Mouse (Mus musculus) midbrain, embryonic 15.5 days (tissue): Measurements from ENCODE around the gene Vps37b. TPM values are rescaled to one million over a fixed set of nuclear protein-coding genes. Genes with fewer than 3 reads are reported as not detected.

Experiments used
- ATAC-seq: fragments of 200-750 bp; cut with Nextera tagmentation; replicated peaks from 2 replicates; pipeline ENCODE4 v1.8.0; 2017; ENCODE audit warnings: moderate TSS enrichment
- H3K27ac ChIP-seq: fragments of 300-500 bp; sonication (generic); 2 replicates; pipeline ENCODE4 v1.5.1; 2015; ENCODE audit warnings: mild to moderate bottlenecking, inconsistent platforms
- H3K27me3 ChIP-seq: fragments of 300-500 bp; sonication (generic); replicated peaks from 2 replicates; pipeline ENCODE4 v1.6.1; 2015; ENCODE audit warnings: inconsistent platforms
- H3K36me3 ChIP-seq: fragments of 300-500 bp; sonication (generic); replicated peaks from 2 replicates; pipeline ENCODE4 v1.6.1; 2015; ENCODE audit warnings: inconsistent platforms
- H3K4me1 ChIP-seq: fragments of 300-500 bp; sonication (generic); 2 replicates; pipeline ENCODE4 v1.6.1; 2015; ENCODE audit warnings: inconsistent platforms
- H3K4me2 ChIP-seq: fragments of 300-500 bp; sonication (generic); 2 replicates; pipeline ENCODE4 v1.6.1; 2015; ENCODE audit warnings: inconsistent platforms, mild to moderate bottlenecking, moderate library complexity
- H3K4me3 ChIP-seq: fragments of 300-500 bp; sonication (generic); 2 replicates; pipeline ENCODE4 v1.5.1; 2015; ENCODE audit warnings: mild to moderate bottlenecking, inconsistent platforms
- H3K9ac ChIP-seq: fragments of 300-500 bp; sonication (generic); 2 replicates; pipeline ENCODE4 v1.6.1; 2015; ENCODE audit warnings: mild to moderate bottlenecking, inconsistent platforms
- H3K9me3 ChIP-seq: fragments of 300-500 bp; sonication (generic); 2 replicates; pipeline ENCODE4 v1.6.1; 2016; ENCODE audit warnings: inconsistent platforms
- WGBS: fragments of 180-500 bp; shearing (Covaris S2); methylation state at CpG from one replicate; pipeline ENCODE4 v1.1.7; 2015; ENCODE audit warnings: mixed read lengths; 5-methylcytosine and 5-hydroxymethylcytosine counted together
- polyA plus RNA-seq: library from polyadenylated mRNA; unstranded; fragments of >200 nt; fragmentation: Nextera tagmentation; extraction: Ambion mirVana; gene quantifications from 2 replicates; pipeline ENCODE4 v1.2.1, GENCODE M21; 2015

The Vps37b gene
- polyA plus RNA-seq, 1 experiment from 2014 or later: 66.7 TPM

DNA sequence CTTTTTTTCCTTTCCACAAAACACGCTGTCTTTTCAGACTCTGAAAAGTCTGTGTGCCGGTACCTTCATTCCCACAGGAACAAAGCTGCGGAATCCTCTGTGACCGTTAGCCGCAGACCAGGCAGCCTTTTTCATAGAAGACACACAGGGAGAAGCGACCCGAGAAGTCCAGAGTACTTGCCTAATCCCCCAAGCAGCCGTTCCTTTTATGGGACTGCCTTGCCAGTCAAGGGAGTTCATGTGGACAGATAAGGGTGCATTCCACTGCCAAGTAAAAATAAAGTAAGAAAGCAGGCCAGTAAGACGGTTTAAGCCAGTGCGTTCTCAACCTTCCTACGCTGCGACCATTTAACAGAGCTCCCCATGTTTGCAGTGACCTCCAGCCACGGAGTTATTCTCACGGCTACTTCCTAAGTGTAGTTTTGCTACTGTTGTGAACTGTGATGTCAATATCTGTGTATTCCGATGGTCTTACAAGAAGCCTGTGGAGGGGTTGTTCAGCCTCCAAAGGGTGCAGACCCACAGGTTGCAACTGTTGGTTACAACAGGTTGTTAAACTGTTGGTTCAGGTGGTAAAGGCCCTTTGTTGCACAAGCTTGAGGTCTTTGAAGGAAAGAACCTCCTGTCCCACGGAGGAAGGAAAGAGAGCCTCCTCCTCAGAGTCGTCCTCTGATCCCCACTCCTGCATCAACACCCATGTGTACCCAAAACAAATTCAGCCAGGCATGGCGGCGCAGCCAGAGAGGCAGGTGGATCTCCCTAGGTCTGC, 4.2 kb downstream of the Vps37b start:
- Histone ChIP-seq H3K27me3 (no peaks in the 10 kb centered on the region), H3K4me3 (no peak overlapping the region), H3K4me2 (peak overlapping the region; percentile 66), H3K27ac (peak overlapping the region; percentile 41), H3K4me1 (peaks cover 73% of the 10 kb centered on the region), H3K9ac (no peak overlapping the region), H3K9me3 (no peaks in the 10 kb centered on the region), H3K36me3 (no peaks in the 10 kb centered on the region)
- WGBS: 36% methylated on average over 19 of the region's 19 CpGs
- ATAC-seq: no peak

DNA sequence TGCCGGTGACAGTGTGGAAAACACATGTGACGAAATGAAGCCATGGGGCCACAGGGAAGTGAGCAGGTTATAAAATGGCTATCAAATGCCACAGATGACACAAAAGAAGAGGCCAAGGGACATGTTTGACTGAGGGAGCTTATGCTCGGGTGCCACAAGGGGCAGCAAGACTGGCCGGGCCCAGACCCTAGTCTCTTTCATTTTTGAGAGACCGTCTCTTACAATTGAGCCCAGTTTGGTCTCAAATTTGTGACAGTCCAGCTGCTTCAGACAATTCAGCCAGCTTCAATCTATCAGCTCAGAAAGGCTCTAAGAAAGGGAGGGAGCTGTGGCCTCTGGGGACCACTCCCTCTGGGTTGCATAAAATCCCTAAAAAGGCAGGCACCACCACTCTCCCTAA, 5.5 kb downstream of the Vps37b start:
- Histone ChIP-seq H3K4me1 (peaks cover 73% of the 10 kb centered on the region), H3K4me2 (no peak overlapping the region), H3K4me3 (no peak overlapping the region), H3K36me3 (no peaks in the 10 kb centered on the region), H3K9me3 (no peaks in the 10 kb centered on the region), H3K27ac (no peak overlapping the region), H3K27me3 (no peaks in the 10 kb centered on the region), H3K9ac (no peak overlapping the region)
- ATAC-seq: no peak
- 70% methylated on average over 5 of the region's 5 CpGs for WGBS

DNA sequence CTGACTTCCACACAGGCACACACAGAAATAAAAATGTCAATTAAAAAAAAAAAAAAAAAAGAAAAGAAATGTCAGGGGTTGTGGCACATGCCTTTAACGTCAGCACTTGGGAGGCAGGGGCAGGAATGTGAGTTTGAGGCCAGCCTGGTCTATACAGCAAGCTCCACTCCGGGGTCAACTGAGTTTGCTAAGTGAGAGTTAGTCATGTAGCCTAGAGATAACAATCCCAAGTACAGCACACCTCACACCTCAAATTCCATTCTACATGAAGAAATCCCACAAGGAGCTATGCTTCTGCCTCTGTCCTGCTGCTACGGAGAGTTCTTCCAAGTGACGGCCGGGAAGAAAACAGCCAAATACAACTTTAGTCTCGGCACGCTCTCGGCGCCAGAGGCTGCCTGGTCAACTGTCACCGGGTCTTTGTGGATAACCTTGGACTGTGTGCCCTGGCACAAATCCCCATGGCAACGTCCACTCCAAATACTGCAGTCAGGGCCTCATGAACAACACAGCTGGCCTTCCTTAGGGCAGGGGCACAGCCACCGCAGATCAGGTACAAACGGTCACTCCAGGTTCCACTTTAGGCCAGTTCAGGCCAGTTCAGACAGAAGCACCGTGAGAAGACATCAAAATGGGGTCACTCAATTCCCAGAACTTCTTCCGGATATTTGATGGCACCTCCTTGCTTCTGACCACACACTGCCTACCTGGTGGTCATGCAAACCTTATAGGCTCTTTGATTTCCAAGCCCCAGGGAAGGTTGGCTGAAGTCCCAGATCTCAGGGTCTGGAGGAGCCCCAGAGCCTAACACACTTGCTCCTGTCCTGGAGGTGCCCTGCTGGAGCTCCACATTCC, 6.3 kb downstream of the Vps37b start:
- Histone ChIP-seq H3K9me3 (no peaks in the 10 kb centered on the region), H3K36me3 (no peaks in the 10 kb centered on the region; the same call in 1 of the 2 replicates), H3K4me1 (peaks cover 73% of the 10 kb centered on the region), H3K4me2 (no peak overlapping the region), H3K4me3 (no peak overlapping the region), H3K9ac (no peak overlapping the region), H3K27me3 (no peaks in the 10 kb centered on the region), H3K27ac (peak overlapping the region; percentile 39; the same call in 1 of the 2 replicates)
- WGBS: 80% methylated on average over 15 of the region's 15 CpGs
- ATAC-seq: no peak

DNA sequence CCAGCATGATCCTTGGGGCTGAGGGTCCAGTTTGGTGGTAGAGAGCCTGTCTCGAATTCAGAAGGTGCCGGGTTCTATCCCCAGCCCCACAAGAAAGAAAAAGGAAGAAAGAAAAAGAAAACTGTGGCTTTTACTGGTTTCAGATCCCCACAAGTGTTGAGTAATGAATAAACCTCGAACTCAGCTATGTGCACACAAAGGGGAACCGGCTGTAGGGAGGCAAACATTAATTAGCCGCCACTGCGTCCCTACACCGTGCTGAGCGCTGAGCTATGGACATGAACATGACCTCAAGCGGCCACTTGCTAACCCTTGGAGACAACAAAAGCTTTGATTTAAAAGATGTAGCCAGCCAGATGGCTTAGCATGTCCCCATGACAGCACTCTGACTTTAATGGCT, 6.9 kb downstream of the Vps37b start:
- Histone ChIP-seq H3K36me3 (no peaks in the 10 kb centered on the region; the same call in 1 of the 2 replicates), H3K4me2 (0 out of 2 replicates have a peak overlapping the region, but pooled peaks have one; percentile 2), H3K9ac (no peak overlapping the region), H3K9me3 (no peaks in the 10 kb centered on the region), H3K4me3 (no peak overlapping the region), H3K4me1 (peaks cover 68% of the 10 kb centered on the region), H3K27me3 (no peaks in the 10 kb centered on the region), H3K27ac (peak overlapping the region; percentile 39)
- no peak for ATAC-seq
- WGBS: 35% methylated on average over 9 of the region's 9 CpGs

DNA sequence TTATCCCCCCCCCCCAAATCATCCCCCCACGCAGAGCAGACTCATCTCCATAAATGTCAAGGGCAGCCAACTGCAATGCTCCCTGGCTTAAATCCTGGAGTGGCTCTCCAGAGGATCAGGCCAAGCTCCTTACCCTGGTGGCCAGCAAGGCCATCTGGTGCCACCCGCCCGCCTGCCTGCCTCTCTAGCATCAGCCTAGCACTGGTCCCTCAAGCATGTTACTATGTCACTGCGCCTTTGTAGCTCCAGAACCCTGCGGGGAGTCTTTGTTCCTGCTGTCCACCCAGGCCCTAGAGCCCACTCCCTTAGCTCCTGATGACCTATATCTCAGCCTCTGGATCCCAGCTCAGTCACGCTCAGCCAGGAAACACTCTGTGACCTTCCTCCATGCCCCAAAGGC, 7.4 kb downstream of the Vps37b start:
- Histone ChIP-seq H3K9ac (no peak overlapping the region), H3K4me2 (peak overlapping the region; percentile 2; the same call in 1 of the 2 replicates), H3K4me3 (no peak overlapping the region), H3K27ac (peak overlapping the region; percentile 39), H3K4me1 (peaks cover 67% of the 10 kb centered on the region), H3K36me3 (no peaks in the 10 kb centered on the region; the same call in 1 of the 2 replicates), H3K27me3 (no peaks in the 10 kb centered on the region), H3K9me3 (no peaks in the 10 kb centered on the region)
- no peak for ATAC-seq
- 33% methylated on average over 6 of the region's 6 CpGs for WGBS

DNA sequence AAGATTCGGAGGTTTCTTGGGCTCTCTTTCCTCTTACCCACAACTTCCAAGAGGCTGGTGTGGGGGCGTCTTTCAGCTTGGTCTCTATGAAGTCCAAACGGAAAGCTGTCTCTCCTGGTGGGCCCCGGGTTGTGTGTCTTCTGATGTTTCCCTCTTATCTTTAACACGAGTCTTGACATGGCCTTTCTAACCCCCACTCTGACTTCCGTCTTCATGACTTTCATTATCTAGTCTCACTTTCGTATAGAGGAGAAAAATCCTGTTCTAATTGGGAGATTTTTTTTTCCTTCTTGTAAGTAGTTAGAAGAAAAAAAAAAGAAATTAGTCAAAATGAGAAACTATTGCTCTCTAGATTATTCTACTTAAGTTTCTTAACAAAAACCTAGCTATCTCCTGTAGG, 9.7 kb downstream of the Vps37b start:
- Histone ChIP-seq H3K9ac (no peak overlapping the region), H3K27ac (no peak overlapping the region), H3K4me3 (no peak overlapping the region), H3K27me3 (no peaks in the 10 kb centered on the region), H3K9me3 (no peaks in the 10 kb centered on the region), H3K4me2 (no peak overlapping the region), H3K4me1 (peaks cover 66% of the 10 kb centered on the region), H3K36me3 (no peaks in the 10 kb centered on the region; the same call in 1 of the 2 replicates)
- ATAC-seq: no peak
- WGBS: 80% methylated on average over 7 of the region's 7 CpGs

DNA sequence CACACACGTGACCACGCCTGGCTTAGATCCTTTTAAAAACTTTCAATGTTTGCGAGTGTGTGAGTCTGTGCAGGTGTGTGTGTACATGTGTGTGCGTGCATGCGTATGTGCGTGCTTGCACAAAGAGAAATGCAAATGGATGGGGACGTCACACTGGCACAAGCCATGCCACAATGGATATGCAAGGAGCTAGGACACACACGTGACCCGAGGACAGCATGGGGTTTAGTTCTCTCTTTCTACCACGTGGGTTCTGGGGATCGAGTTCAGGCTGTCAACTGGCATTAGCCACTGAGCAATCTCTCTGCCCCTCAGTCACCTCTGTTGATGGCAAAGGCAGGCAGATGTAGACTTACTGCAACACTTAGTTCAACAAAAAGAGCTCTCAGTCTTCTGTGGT, 10.4 kb downstream of the Vps37b start:
- Histone ChIP-seq H3K9me3 (no peaks in the 10 kb centered on the region), H3K9ac (no peak overlapping the region), H3K36me3 (no peaks in the 10 kb centered on the region; the same call in 1 of the 2 replicates), H3K4me1 (peaks cover 67% of the 10 kb centered on the region), H3K4me2 (no peak overlapping the region), H3K27me3 (no peaks in the 10 kb centered on the region), H3K4me3 (no peak overlapping the region), H3K27ac (no peak overlapping the region)
- 71% methylated on average over 11 of the region's 11 CpGs for WGBS
- no peak for ATAC-seq

DNA sequence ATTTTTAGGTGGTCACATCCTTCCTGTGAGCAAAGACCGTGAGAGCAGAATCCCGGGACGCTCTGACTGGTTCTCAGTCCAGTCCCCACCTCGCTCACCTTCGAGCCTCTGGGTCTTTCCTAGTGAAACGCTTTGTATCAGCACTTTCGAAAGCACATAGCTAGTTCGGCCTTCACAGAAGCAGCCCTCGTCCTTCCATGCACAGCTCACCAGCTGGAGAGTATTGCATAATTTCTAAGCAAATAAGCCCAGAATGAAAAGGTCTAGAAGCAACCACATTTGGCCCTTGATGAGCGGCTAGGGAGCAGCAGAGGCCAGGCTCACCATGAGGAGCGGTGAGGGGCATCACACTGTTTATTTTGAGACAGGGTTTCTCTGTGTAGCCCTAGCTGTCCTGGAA, 10.9 kb downstream of the Vps37b start:
- 88% methylated on average over 11 of the region's 11 CpGs for WGBS
- H3K4me3 ChIP-seq: no peak overlapping the region
- no peaks in the 10 kb centered on the region for H3K27me3 ChIP-seq
- H3K9me3 ChIP-seq: no peaks in the 10 kb centered on the region
- H3K4me1 ChIP-seq: peaks cover 64% of the 10 kb centered on the region
- H3K9ac ChIP-seq: no peak overlapping the region
- H3K27ac ChIP-seq: no peak overlapping the region
- no peaks in the 10 kb centered on the region; the same call in 1 of the 2 replicates for H3K36me3 ChIP-seq
- H3K4me2 ChIP-seq: no peak overlapping the region
- no peak for ATAC-seq

DNA sequence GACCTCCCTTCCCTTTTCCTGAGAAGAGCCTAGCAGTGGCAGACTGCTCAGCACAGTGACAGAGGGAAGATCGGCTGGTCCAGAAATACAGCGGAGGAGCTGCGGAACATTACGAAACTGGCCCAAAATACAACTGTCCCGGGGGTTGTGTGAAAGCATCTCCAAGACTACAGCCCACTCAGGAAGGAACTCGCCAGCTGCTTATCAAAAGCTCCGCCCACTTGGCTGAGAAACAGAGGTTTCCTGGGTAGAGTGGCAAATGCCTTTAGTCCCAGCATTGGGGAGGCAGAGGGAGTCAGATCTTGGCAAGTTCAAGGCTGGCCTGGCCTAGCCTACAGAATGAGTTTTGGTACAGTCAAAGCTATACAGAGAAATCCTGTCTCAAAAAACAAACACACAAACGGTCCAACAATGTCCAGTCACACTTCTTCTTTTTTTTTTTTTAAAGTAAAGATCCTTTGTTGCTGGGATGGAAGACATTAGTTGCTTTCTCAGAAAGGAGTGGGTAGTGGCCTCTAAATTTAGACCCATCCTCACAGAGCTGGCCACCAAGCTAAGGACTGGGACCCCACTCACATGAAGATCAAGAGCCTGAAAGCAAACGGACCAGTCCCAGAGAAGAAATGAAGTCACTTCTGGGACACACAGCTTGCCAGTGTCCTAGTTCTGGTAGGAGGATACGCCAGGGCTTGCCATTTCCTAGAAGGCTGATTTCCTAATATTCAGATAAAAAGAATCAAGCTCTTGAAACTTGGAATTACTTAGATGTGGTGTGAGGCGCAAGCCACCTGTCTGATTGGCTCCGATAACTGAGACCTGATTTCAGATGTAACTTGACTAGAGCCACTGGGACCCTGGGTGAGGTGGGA, 12.5 kb downstream of the Vps37b start:
- Histone ChIP-seq H3K4me3 (no peak overlapping the region), H3K9me3 (no peaks in the 10 kb centered on the region), H3K36me3 (no peaks in the 10 kb centered on the region; the same call in 1 of the 2 replicates), H3K27me3 (no peaks in the 10 kb centered on the region), H3K4me2 (no peak overlapping the region), H3K9ac (no peak overlapping the region), H3K27ac (peak overlapping the region; percentile 7; the same call in 1 of the 2 replicates), H3K4me1 (peaks cover 54% of the 10 kb centered on the region)
- 70% methylated on average over 12 of the region's 12 CpGs for WGBS
- ATAC-seq: peak; percentile 43

DNA sequence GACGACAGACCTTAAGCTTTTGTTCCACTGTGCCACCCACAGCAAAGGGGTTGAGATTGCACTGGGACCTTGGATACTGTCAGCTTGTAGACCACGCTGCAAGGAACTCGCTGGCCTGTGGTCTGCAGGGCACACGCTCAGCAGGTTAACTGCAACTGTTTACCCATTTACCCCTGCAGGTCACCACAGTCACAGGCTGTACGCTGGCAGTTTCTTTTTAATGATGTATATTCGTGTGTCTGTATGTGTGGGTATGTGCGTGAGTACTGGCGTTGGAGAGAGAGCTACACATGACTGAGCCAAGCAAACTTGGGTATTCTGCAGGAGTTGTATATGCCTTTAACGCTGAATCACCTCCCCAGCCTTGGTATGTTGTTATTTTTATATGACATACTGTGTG, 13.4 kb downstream of the Vps37b start:
- H3K9ac ChIP-seq: no peak overlapping the region
- WGBS: 72% methylated on average over 9 of the region's 9 CpGs
- no peak overlapping the region for H3K4me2 ChIP-seq
- H3K27me3 ChIP-seq: no peaks in the 10 kb centered on the region
- no peak overlapping the region for H3K4me3 ChIP-seq
- ATAC-seq: no peak
- no peak overlapping the region for H3K27ac ChIP-seq
- no peaks in the 10 kb centered on the region; the same call in 1 of the 2 replicates for H3K36me3 ChIP-seq
- no peaks in the 10 kb centered on the region for H3K9me3 ChIP-seq
- peaks cover 54% of the 10 kb centered on the region for H3K4me1 ChIP-seq

DNA sequence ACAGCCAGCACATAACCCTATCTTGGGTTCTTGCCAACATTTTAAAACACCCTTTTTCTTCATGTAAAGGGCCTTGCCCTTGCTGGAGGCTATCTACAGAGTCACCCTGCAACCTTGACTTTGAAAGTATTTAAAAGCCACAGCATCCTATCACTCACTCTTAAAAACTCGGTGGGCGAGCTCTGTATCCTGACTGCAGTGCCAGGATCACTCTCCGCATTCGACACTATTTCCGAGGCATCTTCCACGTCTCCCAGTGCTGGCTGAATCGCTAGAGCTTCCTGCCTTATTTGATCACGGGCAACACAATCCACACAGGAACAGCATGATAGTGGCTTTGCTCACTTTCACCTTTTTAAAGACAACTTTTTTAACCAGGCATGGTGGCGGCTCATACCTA, 14.1 kb downstream of the Vps37b start:
- no peaks in the 10 kb centered on the region; the same call in 1 of the 2 replicates for H3K36me3 ChIP-seq
- H3K4me1 ChIP-seq: peaks cover 56% of the 10 kb centered on the region
- no peak overlapping the region for H3K4me2 ChIP-seq
- no peak for ATAC-seq
- H3K9me3 ChIP-seq: no peaks in the 10 kb centered on the region
- no peak overlapping the region for H3K9ac ChIP-seq
- no peaks in the 10 kb centered on the region for H3K27me3 ChIP-seq
- H3K4me3 ChIP-seq: no peak overlapping the region
- WGBS: 78% methylated on average over 9 of the region's 9 CpGs
- H3K27ac ChIP-seq: no peak overlapping the region
